ENCODE assay signal across 29 mouse cellular contexts in genomic region chr14:50031356-50031755, GRCm38 (mm10). TPM values are rescaled to one million over a fixed set of nuclear protein-coding genes. Genes with fewer than 3 reads are reported as not detected.
"Had no signal": no experiment of that assay in that cellular context is flagged by ENCODE, and none has a peak within 500 bp of the region (broad histone marks: within the 10 kb centered on the region; RNA-seq: fewer than 3 reads in every experiment).

No protein-coding gene starts in this region.

- H3K9me3 ChIP-seq: lung, embryonic 15.5 days; midbrain, embryonic 15.5 days; stomach, embryonic 15.5 days had no signal

- H3K27me3 ChIP-seq: lung, embryonic 15.5 days; megakaryocyte, embryonic 14.5 days; midbrain, embryonic 13.5 days; midbrain, embryonic 15.5 days; neural tube, embryonic 12.5 days; stomach, embryonic 15.5 days had no signal

- H3K4me2 ChIP-seq: lung, embryonic 15.5 days; midbrain, embryonic 11.5 days; midbrain, embryonic 13.5 days; midbrain, embryonic 15.5 days; neural tube, embryonic 12.5 days; stomach, embryonic 15.5 days had no signal

- H3K36me3 ChIP-seq: lung, embryonic 15.5 days; midbrain, embryonic 13.5 days; midbrain, embryonic 15.5 days; neural tube, embryonic 12.5 days; stomach, embryonic 15.5 days had no signal

- H3K4me3 ChIP-seq: lung, embryonic 15.5 days; megakaryocyte, embryonic 14.5 days; midbrain, embryonic 13.5 days; midbrain, embryonic 15.5 days; neural tube, embryonic 12.5 days; stomach, embryonic 15.5 days had no signal

- H3K4me1 ChIP-seq: lung, embryonic 15.5 days; megakaryocyte, embryonic 14.5 days; midbrain, embryonic 13.5 days; midbrain, embryonic 15.5 days; neural tube, embryonic 12.5 days; stomach, embryonic 15.5 days had no signal

- ATAC-seq: liver, postnatal 0 days; lung, postnatal 0 days; midbrain, embryonic 13.5 days; midbrain, embryonic 15.5 days had no signal

- H3K27ac ChIP-seq: lung, embryonic 15.5 days; macrophage; midbrain, embryonic 13.5 days; midbrain, embryonic 15.5 days; neural tube, embryonic 12.5 days; stomach, embryonic 15.5 days; stomach, postnatal 0 days had no signal

- H3K9ac ChIP-seq: liver, postnatal 0 days; lung, embryonic 15.5 days; midbrain, embryonic 13.5 days; midbrain, embryonic 15.5 days; neural tube, embryonic 12.5 days; stomach, embryonic 15.5 days had no signal

- DNase-seq: liver, postnatal 0 days; lung, adult 2 months; lung, postnatal 14 days; lung, postnatal 36 days; retina, postnatal 1 day; right cerebral cortex, adult 18-20 months; right cerebral cortex, postnatal 25 days; right cerebral cortex, postnatal 4 days; thymus, adult 2 months; thymus, postnatal 25 days; thymus, postnatal 4 days had no signal

RNA-seq across cellular contexts. Expression of gene Olfr725, which starts 8.8 kb away (rescaled TPM):
- total RNA-seq: megakaryocyte progenitor cell, adult 5-6 weeks; midbrain, postnatal 0 days; monocyte, adult 5-6 weeks had no signal
- polyA plus RNA-seq: liver, postnatal 0 days; lung, adult 2 months; lung, embryonic 15.5 days; lung, postnatal 0 days; macrophage; midbrain, embryonic 11.5 days; midbrain, embryonic 13.5 days; midbrain, embryonic 15.5 days; midbrain, postnatal 0 days; neural tube, embryonic 12.5 days; neural tube, embryonic 14.5 days; small intestine, adult 2 months; spleen, adult 2 months; stomach, embryonic 15.5 days; stomach, postnatal 0 days; testis, adult 2 months; thymus, adult 2 months; urinary bladder, adult 2 months had no signal

RNA-seq across cellular contexts. Expression of gene Olfr726, which starts 59.4 kb away (rescaled TPM):
- total RNA-seq: megakaryocyte progenitor cell, adult 5-6 weeks; midbrain, postnatal 0 days; monocyte, adult 5-6 weeks had no signal
- polyA plus RNA-seq: liver, postnatal 0 days; lung, adult 2 months; lung, embryonic 15.5 days; lung, postnatal 0 days; macrophage; midbrain, embryonic 11.5 days; midbrain, embryonic 13.5 days; midbrain, embryonic 15.5 days; midbrain, postnatal 0 days; neural tube, embryonic 12.5 days; neural tube, embryonic 14.5 days; small intestine, adult 2 months; spleen, adult 2 months; stomach, embryonic 15.5 days; stomach, postnatal 0 days; testis, adult 2 months; thymus, adult 2 months; urinary bladder, adult 2 months had no signal
